Mouse (Mus musculus) liver, embryonic 14.5 days (tissue): Measurements from ENCODE around the gene Kiss1.

Experiments used
- CTCF ChIP-seq: IDR thresholded peaks from 2 replicates; pipeline ENCODE4 v1.5.1; 2016; ENCODE audit warnings: antibody characterized with exemption, low read depth, control low read depth
- EP300 ChIP-seq: IDR thresholded peaks from 2 replicates; pipeline ENCODE4 v1.6.1; 2016; ENCODE audit warnings: antibody characterized with exemption, low read depth

DNA sequence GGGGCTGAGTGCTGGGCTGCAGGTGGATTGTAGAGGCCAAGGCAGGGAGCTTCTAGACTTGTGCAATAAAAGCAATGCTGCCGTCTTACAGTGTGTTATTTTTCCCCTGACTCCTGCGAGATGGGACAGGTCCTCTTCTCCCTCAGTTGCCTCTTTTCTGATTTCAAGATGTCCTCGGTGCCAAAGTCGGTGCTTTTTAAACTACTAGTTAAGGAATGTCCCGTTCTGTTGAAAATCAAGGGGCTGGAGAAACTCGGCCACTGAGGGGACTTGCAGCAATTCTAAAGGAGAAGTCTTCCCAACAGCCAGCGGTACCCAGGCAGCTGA lies 7.9 kb downstream of the Kiss1 start:
- TF ChIP-seq CTCF = no peak
- TF ChIP-seq EP300 = no peak
